Mouse (Mus musculus) cerebellum, adult 2 months (tissue): Measurements from ENCODE around the gene Dock2.

Experiments
- CTCF ChIP-seq: fragments of 200-500 bp; IDR thresholded peaks from 2 replicates; pipeline ENCODE4 v1.5.1; 2011; ENCODE audit warnings: low read depth, mild to moderate bottlenecking, control low read depth, low read length, moderate library complexity, borderline replicate concordance; ENCODE audit not compliant: insufficient read depth
- POLR2A ChIP-seq: fragments of 200-500 bp; IDR thresholded peaks from 2 replicates; pipeline ENCODE4 v1.6.1; 2011; ENCODE audit warnings: low read length, control low read depth, borderline replicate concordance; ENCODE audit not compliant: insufficient read depth

DNA sequence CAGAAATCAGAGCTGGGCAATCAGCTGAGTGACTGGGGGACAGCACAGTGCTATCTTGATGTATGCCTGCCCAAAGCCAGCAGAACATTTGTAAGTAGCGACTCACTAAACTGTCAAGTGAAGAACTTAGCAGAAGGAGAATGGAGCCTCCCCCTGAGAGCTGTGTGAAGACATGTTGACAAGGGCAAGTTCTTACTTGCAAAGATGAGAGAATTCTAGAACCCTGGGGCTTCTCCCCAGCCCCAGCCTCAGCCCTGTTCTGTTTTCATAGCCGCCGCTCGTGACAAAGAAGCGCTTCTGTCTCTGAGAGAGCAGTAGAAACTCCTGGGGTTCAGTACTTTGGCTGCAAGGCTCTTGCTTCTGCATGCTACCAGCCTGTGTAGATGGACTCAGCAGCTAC, 444.0 kb downstream of the Dock2 start:
- no peak for TF ChIP-seq POLR2A
- no peak for TF ChIP-seq CTCF
